In genomic region chr5:72829506-72830067, GRCm38 (mm10) we compare ENCODE assay signal across 17 mouse cellular contexts. TPM values are rescaled to one million over a fixed set of nuclear protein-coding genes. Genes with fewer than 3 reads are reported as not detected.
A peak's percentile ranks its signal among the peaks of the same experiment; 100 is the strongest.
DNase-seq lines count a peak whose midpoint lies in the region; ATAC-seq lines count a peak whose summit lies in the region.
"Had no signal": no experiment of that assay in that cellular context is flagged by ENCODE, and none has a peak within 500 bp of the region (broad histone marks: within the 10 kb centered on the region; RNA-seq: fewer than 3 reads in every experiment).

No protein-coding gene starts in this region.

- H3K27me3 ChIP-seq in embryonic facial prominence, embryonic 11.5 days (ENCODE audit: control insufficient read depth, insufficient read depth, low read length), result no peaks in the 10 kb centered on the region
- no peaks in the 10 kb centered on the region for H3K27me3 ChIP-seq in embryonic facial prominence, embryonic 10.5 days (replicated peaks; ENCODE audit: low read depth, poor library complexity, severe bottlenecking)
- no peaks in the 10 kb centered on the region for H3K27me3 ChIP-seq in kidney, embryonic 15.5 days
- H3K27me3 ChIP-seq: embryonic facial prominence, embryonic 13.5 days; heart, embryonic 13.5 days had no signal

- no peaks in the 10 kb centered on the region for H3K9me3 ChIP-seq in embryonic facial prominence, embryonic 11.5 days (replicated peaks; ENCODE audit: control insufficient read depth, low read length)
- no peaks in the 10 kb centered on the region for H3K9me3 ChIP-seq in embryonic facial prominence, embryonic 10.5 days
- no peaks in the 10 kb centered on the region for H3K9me3 ChIP-seq in kidney, embryonic 15.5 days (replicated peaks)
- H3K9me3 ChIP-seq: embryonic facial prominence, embryonic 13.5 days; G1E; heart, embryonic 13.5 days had no signal

- H3K4me2 ChIP-seq in embryonic facial prominence, embryonic 11.5 days (ENCODE audit: low read depth, low read length), result no peak overlapping the region
- H3K4me2 ChIP-seq in kidney, embryonic 15.5 days, result no peak overlapping the region
- H3K4me2 ChIP-seq: embryonic facial prominence, embryonic 13.5 days; heart, embryonic 13.5 days; hindbrain, embryonic 14.5 days had no signal

- 84% methylated on average over 7 of the region's 7 CpGs for WGBS in embryonic facial prominence, embryonic 11.5 days
- 82% methylated on average over 7 of the region's 7 CpGs for WGBS in embryonic facial prominence, embryonic 10.5 days
- WGBS in kidney, embryonic 15.5 days, result 87% methylated on average over 7 of the region's 7 CpGs

- H3K4me3 ChIP-seq in embryonic facial prominence, embryonic 11.5 days (ENCODE audit: low read depth, low read length), result no peak overlapping the region
- H3K4me3 ChIP-seq in embryonic facial prominence, embryonic 10.5 days, result no peak overlapping the region
- no peak overlapping the region for H3K4me3 ChIP-seq in kidney, embryonic 15.5 days (replicated peaks)
- H3K4me3 ChIP-seq: embryonic facial prominence, embryonic 13.5 days; heart, embryonic 13.5 days had no signal

- H3K36me3 ChIP-seq in embryonic facial prominence, embryonic 11.5 days (replicated peaks; ENCODE audit: control insufficient read depth, insufficient read depth, low read depth, low read length), result no peaks in the 10 kb centered on the region
- no peaks in the 10 kb centered on the region for H3K36me3 ChIP-seq in embryonic facial prominence, embryonic 10.5 days (replicated peaks)
- no peaks in the 10 kb centered on the region for H3K36me3 ChIP-seq in kidney, embryonic 15.5 days
- H3K36me3 ChIP-seq: embryonic facial prominence, embryonic 13.5 days; heart, embryonic 13.5 days had no signal

- H3K4me1 ChIP-seq in embryonic facial prominence, embryonic 11.5 days (ENCODE audit: control insufficient read depth, insufficient read depth, low read length), result no peaks in the 10 kb centered on the region
- H3K4me1 ChIP-seq in embryonic facial prominence, embryonic 10.5 days, result peaks cover 8% of the 10 kb centered on the region; the same call in 1 of the 2 replicates
- peaks cover 31% of the 10 kb centered on the region for H3K4me1 ChIP-seq in kidney, embryonic 15.5 days

- no peak overlapping the region for H3K27ac ChIP-seq in embryonic facial prominence, embryonic 11.5 days (replicated peaks; ENCODE audit: low read depth, low read length)
- H3K27ac ChIP-seq in embryonic facial prominence, embryonic 10.5 days (replicated peaks), result no peak overlapping the region
- no peak overlapping the region for H3K27ac ChIP-seq in kidney, embryonic 15.5 days
- H3K27ac ChIP-seq: embryonic facial prominence, embryonic 13.5 days; hindbrain, embryonic 14.5 days had no signal

- DNase-seq in embryonic facial prominence, embryonic 11.5 days (ENCODE audit: low spot score), result no peak
- DNase-seq in embryonic facial prominence, embryonic 10.5 days (ENCODE audit: low spot score), result no peak
- DNase-seq in kidney, postnatal 10 days, result no peak
- peak; percentile 87 for DNase-seq in A20 (ENCODE audit: low read depth, low spot score)
- no peak for DNase-seq in thymus, postnatal 14 days
- no peak for DNase-seq in layer of hippocampus, adult 11-12 months (ENCODE audit: low spot score)
- DNase-seq: adrenal gland, adult 8-10 months; cerebellum, postnatal 10 days; kidney, postnatal 25 days; left cerebral cortex, postnatal 4 days had no signal

- 0 out of 2 replicates have a peak, but pooled peaks have one; percentile 18 for ATAC-seq in embryonic facial prominence, embryonic 11.5 days (replicated peaks; ENCODE audit: insufficient number of reproducible peaks, low FRiP score, low TSS enrichment, low read depth)
- ATAC-seq in kidney, embryonic 15.5 days (replicated peaks; ENCODE audit: low FRiP score), result peak; percentile 29; the same call in 1 of the 2 replicates
- peak; percentile 34 for ATAC-seq in megakaryocyte, adult 5-6 weeks (ENCODE audit: poor library complexity, severe bottlenecking)
- ATAC-seq: forebrain, embryonic 14.5 days had no signal

- no peak overlapping the region for H3K9ac ChIP-seq in embryonic facial prominence, embryonic 11.5 days (replicated peaks; ENCODE audit: low read length)
- H3K9ac ChIP-seq in kidney, embryonic 15.5 days, result no peak overlapping the region
- H3K9ac ChIP-seq: embryonic facial prominence, embryonic 13.5 days; heart, embryonic 13.5 days; hindbrain, embryonic 14.5 days had no signal

RNA-seq across cellular contexts. Expression of gene Tec, which starts 38.7 kb away (rescaled TPM):
- 2.6 and 3.2 TPM in 2 replicates for polyA plus RNA-seq in embryonic facial prominence, embryonic 11.5 days (2014; fragmentation: Nextera tagmentation; extraction: Ambion mirVana)
- 1.5 and 1.8 TPM in 2 replicates for polyA plus RNA-seq in embryonic facial prominence, embryonic 10.5 days (2016; fragmentation: Nextera tagmentation; extraction: Ambion mirVana)
- polyA plus RNA-seq in kidney, embryonic 15.5 days (2015; fragmentation: Nextera tagmentation; extraction: Ambion mirVana), result 8.4 and 8.6 TPM in 2 replicates
- 33.4 and 38.9 TPM in 2 replicates for total RNA-seq in megakaryocyte, adult 5-6 weeks (2015)
- 56.6 and 64.5 TPM in 2 replicates for total RNA-seq in megakaryocyte, adult 5-6 weeks (2017)
